Comparison of ENCODE assay signal across 8 mouse cellular contexts in genomic region chr2:168009936-168010668, GRCm38 (mm10). TPM values are rescaled to one million over a fixed set of nuclear protein-coding genes. Genes with fewer than 3 reads are reported as not detected.
DNase-seq lines count a peak whose midpoint lies in the region; ATAC-seq and TF ChIP-seq lines count a peak whose summit lies in the region.

Gene Ripor3, minus strand, starts transcription at chr2:168010618.

- peak; percentile 36 for ATAC-seq in forebrain, postnatal 0 days
- no peak for ATAC-seq in forebrain, embryonic 13.5 days
- ATAC-seq in hindbrain, postnatal 0 days, result peak; percentile 52
- no peak for ATAC-seq in limb, embryonic 12.5 days (ENCODE audit: insufficient number of reproducible peaks, insufficient read depth, low FRiP score, low TSS enrichment, low read depth)
- ATAC-seq in midbrain, embryonic 15.5 days (replicated peaks), result no peak
- 0 out of 2 replicates have a peak, but pooled peaks have one; percentile 6 for ATAC-seq in stomach, embryonic 16.5 days (ENCODE audit: insufficient read depth, low FRiP score)

- no peaks in the 10 kb centered on the region for H3K36me3 ChIP-seq in forebrain, postnatal 0 days (ENCODE audit: insufficient read depth)
- H3K36me3 ChIP-seq in forebrain, embryonic 13.5 days (ENCODE audit: poor library complexity, severe bottlenecking), result no peaks in the 10 kb centered on the region
- no peaks in the 10 kb centered on the region for H3K36me3 ChIP-seq in hindbrain, postnatal 0 days (ENCODE audit: insufficient read depth, low read length)
- H3K36me3 ChIP-seq in limb, embryonic 12.5 days, result no peaks in the 10 kb centered on the region
- H3K36me3 ChIP-seq in midbrain, embryonic 15.5 days (replicated peaks), result no peaks in the 10 kb centered on the region
- H3K36me3 ChIP-seq in stomach, embryonic 16.5 days (ENCODE audit: control insufficient read depth, insufficient read depth, low read length), result no peaks in the 10 kb centered on the region

- H3K4me1 ChIP-seq in forebrain, postnatal 0 days (ENCODE audit: insufficient read depth), result no peaks in the 10 kb centered on the region
- H3K4me1 ChIP-seq in forebrain, embryonic 13.5 days, result no peaks in the 10 kb centered on the region
- peaks cover 2% of the 10 kb centered on the region; the same call in 1 of the 2 replicates for H3K4me1 ChIP-seq in bone marrow, adult 2 months (ENCODE audit: control insufficient read depth, insufficient read depth, low read length)
- no peaks in the 10 kb centered on the region for H3K4me1 ChIP-seq in hindbrain, postnatal 0 days (ENCODE audit: insufficient read depth, low read length)
- peaks cover 33% of the 10 kb centered on the region for H3K4me1 ChIP-seq in limb, embryonic 12.5 days (replicated peaks)
- H3K4me1 ChIP-seq in midbrain, embryonic 15.5 days, result peaks cover 14% of the 10 kb centered on the region
- H3K4me1 ChIP-seq in stomach, embryonic 16.5 days (ENCODE audit: control insufficient read depth, insufficient read depth, low read length), result peaks cover 27% of the 10 kb centered on the region

- no peak within 1 kb of the TSS for H3K4me2 ChIP-seq in forebrain, postnatal 0 days (ENCODE audit: low read depth)
- no peak within 1 kb of the TSS for H3K4me2 ChIP-seq in forebrain, embryonic 13.5 days
- H3K4me2 ChIP-seq in hindbrain, postnatal 0 days (ENCODE audit: low read depth, low read length), result no peak within 1 kb of the TSS
- no peak within 1 kb of the TSS for H3K4me2 ChIP-seq in limb, embryonic 12.5 days
- H3K4me2 ChIP-seq in midbrain, embryonic 15.5 days, result no peak within 1 kb of the TSS
- no peak within 1 kb of the TSS for H3K4me2 ChIP-seq in stomach, embryonic 16.5 days (ENCODE audit: low read depth, low read length)

- no peaks in the 10 kb centered on the region for H3K9me3 ChIP-seq in forebrain, postnatal 0 days (ENCODE audit: low read length)
- H3K9me3 ChIP-seq in forebrain, embryonic 13.5 days (replicated peaks), result no peaks in the 10 kb centered on the region
- no peaks in the 10 kb centered on the region for H3K9me3 ChIP-seq in hindbrain, postnatal 0 days (ENCODE audit: low read length)
- no peaks in the 10 kb centered on the region for H3K9me3 ChIP-seq in limb, embryonic 12.5 days
- H3K9me3 ChIP-seq in midbrain, embryonic 15.5 days, result no peaks in the 10 kb centered on the region
- no peaks in the 10 kb centered on the region for H3K9me3 ChIP-seq in stomach, embryonic 16.5 days (replicated peaks; ENCODE audit: control insufficient read depth, low read length)

- H3K4me3 ChIP-seq in forebrain, postnatal 0 days (ENCODE audit: low read depth, low read length), result no peak within 1 kb of the TSS
- no peak within 1 kb of the TSS for H3K4me3 ChIP-seq in forebrain, embryonic 13.5 days
- no peak within 1 kb of the TSS for H3K4me3 ChIP-seq in bone marrow, adult 2 months (replicated peaks; ENCODE audit: control insufficient read depth, low read depth, low read length)
- no peak within 1 kb of the TSS for H3K4me3 ChIP-seq in hindbrain, postnatal 0 days (ENCODE audit: low read length)
- no peak within 1 kb of the TSS for H3K4me3 ChIP-seq in limb, embryonic 12.5 days (replicated peaks)
- no peak within 1 kb of the TSS for H3K4me3 ChIP-seq in midbrain, embryonic 15.5 days
- H3K4me3 ChIP-seq in stomach, embryonic 16.5 days (replicated peaks; ENCODE audit: low read length), result no peak within 1 kb of the TSS

- H3K27me3 ChIP-seq in forebrain, postnatal 0 days (ENCODE audit: insufficient read depth, low read length), result no peaks in the 10 kb centered on the region
- no peaks in the 10 kb centered on the region for H3K27me3 ChIP-seq in forebrain, embryonic 13.5 days
- no peaks in the 10 kb centered on the region for H3K27me3 ChIP-seq in hindbrain, postnatal 0 days (ENCODE audit: insufficient read depth, low read length)
- H3K27me3 ChIP-seq in limb, embryonic 12.5 days, result no peaks in the 10 kb centered on the region
- H3K27me3 ChIP-seq in midbrain, embryonic 15.5 days (replicated peaks), result no peaks in the 10 kb centered on the region
- no peaks in the 10 kb centered on the region for H3K27me3 ChIP-seq in stomach, embryonic 16.5 days (ENCODE audit: control insufficient read depth, insufficient read depth, low read length)

- H3K27ac ChIP-seq in forebrain, postnatal 0 days (ENCODE audit: low read depth, low read length), result no peak within 1 kb of the TSS
- no peak within 1 kb of the TSS for H3K27ac ChIP-seq in forebrain, embryonic 13.5 days
- no peak within 1 kb of the TSS for H3K27ac ChIP-seq in bone marrow, adult 2 months (ENCODE audit: control insufficient read depth, insufficient read depth, low read depth, low read length, poor library complexity)
- H3K27ac ChIP-seq in hindbrain, postnatal 0 days, result no peak within 1 kb of the TSS
- peak within 1 kb of the TSS; percentile 80 for H3K27ac ChIP-seq in limb, embryonic 12.5 days
- H3K27ac ChIP-seq in midbrain, embryonic 15.5 days, result peak within 1 kb of the TSS; percentile 21; the same call in 1 of the 2 replicates
- peak within 1 kb of the TSS; percentile 29 for H3K27ac ChIP-seq in stomach, embryonic 16.5 days (ENCODE audit: low read length)

- no peak within 1 kb of the TSS for H3K9ac ChIP-seq in forebrain, postnatal 0 days
- H3K9ac ChIP-seq in forebrain, embryonic 13.5 days, result no peak within 1 kb of the TSS
- no peak within 1 kb of the TSS for H3K9ac ChIP-seq in hindbrain, postnatal 0 days (replicated peaks; ENCODE audit: low read length)
- no peak within 1 kb of the TSS; the same call in 1 of the 2 replicates for H3K9ac ChIP-seq in limb, embryonic 12.5 days (replicated peaks)
- no peak within 1 kb of the TSS for H3K9ac ChIP-seq in midbrain, embryonic 15.5 days
- H3K9ac ChIP-seq in stomach, embryonic 16.5 days (ENCODE audit: low read length), result peak within 1 kb of the TSS; percentile 36; the same call in 1 of the 2 replicates

- peak; percentile 39 for DNase-seq in forebrain, postnatal 0 days
- DNase-seq in forelimb bud, embryonic 11.5 days (ENCODE audit: low read depth, low spot score), result peak; percentile 53
- peak; percentile 69 for DNase-seq in hindbrain, postnatal 0 days (ENCODE audit: low spot score)

- TF ChIP-seq POLR2A in bone marrow, adult 2 months (IDR thresholded peaks at IDR 0.05; ENCODE audit: borderline replicate concordance, control insufficient read depth, low read depth, low read length), result no peak

- WGBS in forebrain, postnatal 0 days, result 38% methylated on average over 9 of the region's 9 CpGs
- WGBS in forebrain, embryonic 13.5 days, result 33% methylated on average over 9 of the region's 9 CpGs
- WGBS in bone marrow, adult 2 months, result 40% methylated on average over 9 of the region's 9 CpGs
- WGBS in hindbrain, postnatal 0 days, result 35% methylated on average over 9 of the region's 9 CpGs
- 36% methylated on average over 9 of the region's 9 CpGs for WGBS in limb, embryonic 12.5 days
- 37% methylated on average over 9 of the region's 9 CpGs for WGBS in midbrain, embryonic 15.5 days
- WGBS in stomach, embryonic 16.5 days, result 41% methylated on average over 9 of the region's 9 CpGs

- peak; percentile 64 for TF ChIP-seq CTCF in forebrain, postnatal 0 days (IDR thresholded peaks at IDR 0.05; ENCODE audit: low read depth)
- peak; percentile 67 for TF ChIP-seq CTCF in bone marrow, adult 2 months (IDR thresholded peaks at IDR 0.05; ENCODE audit: control insufficient read depth, insufficient read depth, low read length)
- peak; percentile 73 for TF ChIP-seq CTCF in hindbrain, postnatal 0 days (IDR thresholded peaks at IDR 0.05; ENCODE audit: low read depth)

RNA-seq across cellular contexts. Expression of gene Ripor3, which starts in this region (rescaled TPM):
- total RNA-seq in forebrain, postnatal 0 days (2014; rRNA removed), result 0.29 and 0.69 TPM in 2 replicates
- polyA plus RNA-seq in forebrain, postnatal 0 days (2015; fragmentation: Nextera tagmentation; extraction: Ambion mirVana), result 0.19 and 0.39 TPM in 2 replicates
- polyA plus RNA-seq in forebrain, embryonic 13.5 days (2015; fragmentation: Nextera tagmentation; extraction: Ambion mirVana), result 0.19 TPM in 2 replicates
- polyA plus RNA-seq in bone marrow, adult 2 months (2011; ENCODE audit: insufficient read depth, insufficient read length, low replicate concordance, missing spikeins), result 24.0 and 49.2 TPM in 2 replicates
- total RNA-seq in hindbrain, postnatal 0 days (2014; rRNA removed), result 0.25 and 1.0 TPM in 2 replicates
- polyA plus RNA-seq in hindbrain, postnatal 0 days (2015; fragmentation: Nextera tagmentation; extraction: Ambion mirVana), result 0.45 TPM in 2 replicates
- 0.73 and 0.98 TPM in 2 replicates for polyA plus RNA-seq in limb, embryonic 12.5 days (2016; fragmentation: Nextera tagmentation; extraction: Ambion mirVana)
- polyA plus RNA-seq in midbrain, embryonic 15.5 days (2015; fragmentation: Nextera tagmentation; extraction: Ambion mirVana), result 0.66 and 0.70 TPM in 2 replicates
- 3.5 and 3.6 TPM in 2 replicates for polyA plus RNA-seq in stomach, embryonic 16.5 days (2015; fragmentation: Nextera tagmentation; extraction: Ambion mirVana)

Comparison
In these comparisons a context has a peak if more than half of its experiments do, and no peak if none do; other contexts are left out.
1. Peak in DNase-seq and ATAC-seq in forebrain, postnatal 0 days; RNA of the gene not detected or under 1 TPM.
2. ATAC-seq: peak in hindbrain, postnatal 0 days (single experiment) and stomach, embryonic 16.5 days (single experiment); none in forebrain, embryonic 13.5 days (single experiment), limb, embryonic 12.5 days (single experiment) and midbrain, embryonic 15.5 days (single experiment).
3. H3K27ac ChIP-seq: peak in limb, embryonic 12.5 days (single experiment), midbrain, embryonic 15.5 days (single experiment) and stomach, embryonic 16.5 days (single experiment); none in forebrain, postnatal 0 days (single experiment), forebrain, embryonic 13.5 days (single experiment), bone marrow, adult 2 months (single experiment) and hindbrain, postnatal 0 days (single experiment).
4. Peak in every context shown above with its lines, with median percentiles within 50 percentile points of each other: DNase-seq and CTCF ChIP-seq.